Mouse (Mus musculus) urinary bladder, adult 2 months (tissue): ENCODE data around the gene Usp36. TPM values are rescaled to one million over a fixed set of nuclear protein-coding genes. Genes with fewer than 3 reads are reported as not detected.
A peak's percentile ranks its signal among the peaks of the same experiment; 100 is the strongest.

ENCODE experiments used
- DNase-seq: peaks from one replicate; pipeline ENCODE4 v3.0.0; 2022; ENCODE audit warnings: low spot score
- polyA plus RNA-seq: library from polyadenylated mRNA; depleted of rRNA; stranded (reverse); fragments of >200 nt; gene quantifications from 2 replicates; pipeline ENCODE4 v1.2.3, GENCODE M21; 2012

Gene Usp36
- polyA plus RNA-seq, 1 experiment: 17.7 TPM

DNA sequence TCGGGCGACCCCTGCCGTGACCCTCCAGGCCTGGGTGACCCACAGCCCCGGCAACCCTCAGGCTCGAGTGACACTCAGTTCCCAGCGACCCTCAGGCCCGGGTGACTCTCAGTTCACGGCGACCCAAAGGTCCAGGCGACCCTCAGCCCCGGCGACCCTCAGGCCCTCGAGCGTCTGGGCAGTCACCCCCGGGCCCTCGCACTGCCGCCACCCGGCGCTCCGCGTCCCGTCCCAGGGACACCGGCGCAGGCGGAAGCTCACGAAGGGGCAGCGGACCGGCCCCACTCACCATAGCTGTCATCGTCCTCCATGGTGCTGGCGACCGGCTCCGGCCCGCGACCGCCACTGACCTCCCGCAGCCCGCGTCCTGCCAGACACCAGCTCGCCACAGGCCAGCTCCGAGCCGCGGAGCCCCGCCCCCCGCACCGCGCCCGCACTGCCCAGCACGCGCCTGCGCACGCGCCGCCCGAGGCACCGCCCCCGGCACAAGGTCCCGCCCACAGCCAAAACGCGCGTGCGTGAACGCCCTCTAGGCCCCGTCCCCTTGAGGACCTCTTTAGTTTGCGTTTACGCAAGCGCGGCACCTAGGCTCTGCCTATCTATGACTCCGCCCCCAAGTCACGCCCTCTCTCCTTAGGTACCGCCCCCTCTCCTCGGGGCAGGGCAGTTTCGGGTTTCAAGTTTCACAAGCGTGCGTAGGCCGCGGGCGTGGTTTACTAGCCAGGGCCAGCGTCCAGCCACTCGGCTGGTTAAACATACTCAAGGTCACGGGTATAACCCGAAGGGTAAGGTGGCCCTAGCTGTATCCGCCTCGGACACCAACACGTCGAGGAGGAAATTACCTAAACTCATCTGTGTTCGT, 41.7 kb downstream of the Usp36 start, which contains the start of gene Cyth1:
TSS of gene Cyth1 (minus strand) at position 443 of the 862 bp plus-strand sequence.
- DNase-seq: peak; percentile 99

DNA sequence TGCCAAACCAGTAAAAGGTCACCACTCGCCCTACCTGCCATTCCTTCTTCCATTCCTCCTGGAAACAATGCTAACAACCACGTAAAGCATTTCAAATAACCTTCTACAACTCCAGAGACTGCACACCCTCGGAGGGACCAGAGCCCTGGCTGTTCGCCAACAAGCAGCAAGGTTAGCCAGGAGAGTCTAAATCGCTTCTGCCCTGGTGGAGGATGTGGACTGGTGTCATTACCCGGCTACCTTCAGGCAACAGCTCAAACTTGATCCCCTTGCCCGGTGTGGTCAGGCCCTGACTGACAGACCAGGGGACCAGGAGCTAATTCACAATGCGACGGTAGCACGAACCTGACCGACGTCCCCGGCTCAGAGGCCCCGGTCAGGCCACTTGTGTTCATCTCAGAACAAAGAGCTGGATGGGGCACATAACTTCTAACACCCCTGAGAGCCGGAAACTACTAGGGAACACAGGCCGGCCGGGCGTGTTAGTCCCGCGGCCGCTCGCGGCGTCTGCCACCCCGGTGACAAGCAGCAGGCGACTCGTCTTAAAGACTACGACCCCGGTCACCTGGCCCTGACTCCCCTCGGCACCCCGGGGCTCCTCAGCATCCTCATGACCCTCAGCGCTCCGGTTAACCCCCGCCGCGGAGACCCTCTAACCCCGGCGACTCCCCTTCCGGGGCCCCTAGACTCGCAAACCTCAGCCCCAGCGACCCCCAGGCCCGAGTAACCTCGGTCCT, 42.5 kb downstream of the Usp36 start:
- peak; percentile 61 for DNase-seq

DNA sequence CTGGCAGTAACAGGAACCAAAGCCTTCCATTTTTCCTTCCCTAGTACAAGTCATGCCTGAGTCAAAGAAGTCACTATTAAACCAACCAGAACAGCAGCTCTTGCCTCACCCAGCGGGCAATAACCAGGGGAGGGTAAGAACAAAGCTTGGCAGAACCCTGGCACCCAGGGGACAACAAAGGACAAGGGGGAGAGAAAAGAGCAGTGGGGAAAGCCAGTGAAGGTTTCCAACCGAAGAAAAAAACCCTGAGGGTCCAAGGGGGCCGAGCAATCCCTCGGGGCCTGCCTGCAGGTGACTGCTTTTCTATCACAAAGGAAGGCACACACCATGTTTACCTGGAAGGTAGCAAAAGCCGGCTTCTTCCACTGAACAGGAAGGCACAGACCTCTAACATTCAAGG, 43.3 kb downstream of the Usp36 start:
- DNase-seq: no peak

DNA sequence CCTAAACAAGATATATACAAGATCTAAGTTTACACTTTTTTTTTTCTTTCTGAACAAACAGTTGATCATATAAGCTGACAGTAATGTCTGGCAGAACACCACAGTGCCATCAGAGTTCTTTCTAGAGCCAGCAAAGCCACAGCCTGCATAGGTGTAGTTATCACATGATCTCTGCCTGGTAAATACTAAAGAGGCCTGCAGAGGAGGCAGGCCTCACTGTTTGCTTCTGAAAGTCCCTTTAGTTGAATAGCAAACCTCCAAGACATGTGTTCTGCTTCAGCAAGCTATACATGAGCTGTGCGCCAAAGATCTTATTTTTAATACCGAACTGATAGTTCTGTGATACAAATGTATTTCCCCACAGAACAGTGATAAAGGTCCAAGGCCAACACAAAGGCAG, 44.9 kb downstream of the Usp36 start:
- no peak for DNase-seq

DNA sequence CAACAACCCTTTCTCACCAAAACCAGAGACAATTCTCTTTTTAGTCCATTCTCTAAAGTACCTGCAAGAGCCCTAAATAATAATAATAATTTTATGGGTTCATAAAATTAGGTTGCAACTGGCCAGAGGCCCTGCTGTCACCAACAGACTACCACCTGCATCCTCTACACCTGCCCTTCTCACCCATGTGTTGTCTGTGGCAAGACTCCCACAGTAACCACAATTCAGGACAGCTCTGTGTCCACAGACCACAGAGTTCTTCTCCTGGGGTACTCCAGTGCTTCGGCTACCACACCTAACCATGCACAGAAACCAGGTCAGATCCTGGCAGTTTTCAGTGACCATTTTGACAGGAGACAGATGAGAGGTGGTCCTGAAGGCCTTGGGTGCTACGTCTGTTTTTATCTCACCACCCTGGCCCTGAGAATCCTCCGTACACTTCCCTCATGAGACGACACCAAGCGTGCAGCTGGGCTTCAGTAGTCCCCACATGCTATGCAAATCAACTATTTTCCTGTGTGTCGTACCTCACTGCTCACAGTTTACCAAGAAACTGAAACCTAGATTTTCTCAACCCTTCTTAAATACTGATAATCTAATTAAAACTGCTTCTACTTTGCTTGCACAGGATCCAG, 46.3 kb downstream of the Usp36 start:
- no peak for DNase-seq

DNA sequence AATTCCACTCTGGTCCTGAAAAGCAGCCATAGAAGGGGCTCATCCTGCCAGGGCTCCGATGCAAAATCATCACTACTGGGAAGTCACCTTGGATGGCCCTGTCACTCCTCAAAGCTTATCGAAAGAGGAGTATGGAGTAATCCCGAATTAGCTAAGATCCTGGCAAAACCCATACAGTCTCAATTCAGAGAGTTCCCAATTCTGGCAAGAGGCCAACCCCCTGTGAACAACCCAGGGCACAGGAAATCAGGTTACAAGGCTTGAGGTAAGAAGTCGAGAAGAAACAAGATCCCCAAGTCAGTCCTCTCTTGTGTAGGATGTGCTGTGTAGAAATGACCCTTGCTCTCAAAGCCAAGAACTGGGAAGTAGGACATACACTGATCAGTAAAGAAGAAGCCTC, 47.5 kb downstream of the Usp36 start:
- no peak for DNase-seq

DNA sequence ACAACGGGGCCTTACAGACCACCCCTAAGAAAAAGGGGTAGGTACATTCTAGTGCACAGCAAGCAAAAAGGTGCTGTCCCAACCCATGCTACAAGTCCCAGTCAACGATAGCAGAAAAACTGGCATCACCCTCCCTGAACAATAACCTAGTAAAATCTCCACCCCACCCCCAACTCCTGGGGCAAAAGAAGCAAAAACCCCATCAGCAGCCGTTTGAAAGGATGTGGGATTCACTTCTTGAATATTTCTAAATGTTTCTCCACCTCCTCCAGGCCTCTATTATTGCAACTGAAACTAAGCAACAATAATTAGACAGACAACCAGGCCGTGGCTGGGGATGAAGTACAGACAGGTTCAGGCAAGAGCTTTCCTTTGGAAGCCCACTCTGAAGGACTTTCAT, 49.7 kb downstream of the Usp36 start:
- DNase-seq: no peak

DNA sequence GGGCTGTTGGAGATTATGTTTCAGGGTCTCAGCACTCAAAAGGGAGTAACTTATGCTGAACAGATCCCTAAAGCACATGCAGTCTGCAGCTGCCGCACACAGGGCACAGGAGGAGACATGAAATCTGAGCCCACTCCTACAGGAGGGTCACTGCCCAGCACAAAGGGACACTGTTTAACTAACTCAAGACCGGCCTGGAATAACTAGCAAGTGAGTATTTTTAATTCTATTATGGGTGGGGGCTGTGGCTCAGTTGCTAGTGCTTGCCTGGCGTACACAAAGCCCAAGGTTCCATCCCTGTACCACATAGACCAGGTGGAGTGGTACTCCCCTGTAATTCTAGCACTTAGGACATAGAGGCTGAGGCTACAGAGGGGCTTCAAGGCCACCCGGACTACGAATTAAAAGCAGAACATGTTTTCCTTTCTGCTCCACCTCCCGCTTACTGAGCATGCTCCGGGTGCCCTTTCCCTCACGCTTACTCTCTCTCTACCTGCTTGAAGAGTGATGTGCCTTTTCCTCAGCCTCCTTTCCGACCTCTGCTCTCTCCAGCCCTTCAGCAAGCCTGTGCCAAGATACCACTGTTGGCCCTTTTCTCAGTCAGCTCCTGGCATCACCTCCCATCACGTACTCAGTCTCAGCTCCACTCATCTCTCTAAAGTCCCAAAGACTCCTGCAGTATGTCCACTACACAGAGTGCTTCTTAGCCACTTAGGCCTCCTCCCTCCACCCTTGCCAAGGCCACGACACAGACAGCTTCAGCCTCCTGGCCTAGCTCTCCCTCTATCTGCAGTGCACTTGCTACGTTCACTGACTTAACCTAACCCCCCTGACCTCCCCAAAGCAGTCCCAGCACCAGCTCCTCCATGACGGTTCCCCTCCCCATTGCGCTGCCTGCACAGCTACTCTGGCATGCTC, 50.5 kb downstream of the Usp36 start:
- no peak for DNase-seq

DNA sequence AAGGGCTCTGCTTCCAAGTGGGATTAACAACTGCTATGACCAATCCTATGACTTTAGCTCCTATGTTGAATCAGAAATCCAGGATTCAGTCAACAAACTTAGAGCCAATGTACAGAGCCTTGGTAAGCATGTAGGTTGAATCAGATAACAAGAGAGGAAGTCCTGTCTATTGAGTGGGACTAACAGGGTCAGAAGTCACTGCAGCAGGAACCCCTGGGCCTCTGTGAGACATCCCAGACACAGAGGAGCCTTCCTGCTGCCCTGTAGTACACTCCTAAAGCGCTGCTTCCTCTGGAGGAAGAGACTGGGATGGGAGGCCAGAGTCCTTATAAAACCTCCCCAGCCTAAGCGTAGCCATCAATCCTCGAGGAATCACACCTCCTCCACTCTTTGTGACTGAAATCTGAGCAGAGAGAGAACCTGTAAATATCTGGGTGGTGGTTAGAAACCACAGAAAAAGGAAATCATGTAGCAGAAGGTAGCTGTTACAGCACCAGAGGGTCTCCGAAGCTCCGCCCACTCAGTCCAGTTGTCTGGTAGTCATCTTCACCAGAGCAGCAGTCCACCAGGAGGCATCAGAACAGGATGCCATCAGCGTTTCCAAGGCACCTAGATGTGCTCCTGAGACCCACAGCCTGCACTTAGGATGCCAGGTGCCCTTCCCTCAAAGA, 53.4 kb downstream of the Usp36 start:
- DNase-seq: no peak

DNA sequence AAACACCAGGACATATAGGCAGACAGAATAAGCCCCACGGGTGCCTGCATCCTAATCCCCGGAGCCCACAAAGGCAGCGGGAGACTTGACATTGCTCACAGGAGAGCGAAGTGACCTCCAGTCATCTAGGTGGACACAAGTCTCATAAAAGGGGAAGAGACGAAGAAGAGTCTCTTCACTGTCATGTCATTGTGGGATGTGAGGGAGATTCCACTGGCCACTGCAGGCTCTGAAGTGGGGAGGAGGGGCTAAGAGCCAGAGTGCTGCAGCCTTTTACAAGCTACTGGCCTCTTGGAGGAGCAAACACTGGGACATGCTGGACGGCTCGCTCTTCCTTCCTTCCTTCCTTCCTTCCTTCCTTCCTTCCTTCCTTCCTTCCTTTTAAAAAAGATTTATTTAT, 55.1 kb downstream of the Usp36 start:
- no peak for DNase-seq

DNA sequence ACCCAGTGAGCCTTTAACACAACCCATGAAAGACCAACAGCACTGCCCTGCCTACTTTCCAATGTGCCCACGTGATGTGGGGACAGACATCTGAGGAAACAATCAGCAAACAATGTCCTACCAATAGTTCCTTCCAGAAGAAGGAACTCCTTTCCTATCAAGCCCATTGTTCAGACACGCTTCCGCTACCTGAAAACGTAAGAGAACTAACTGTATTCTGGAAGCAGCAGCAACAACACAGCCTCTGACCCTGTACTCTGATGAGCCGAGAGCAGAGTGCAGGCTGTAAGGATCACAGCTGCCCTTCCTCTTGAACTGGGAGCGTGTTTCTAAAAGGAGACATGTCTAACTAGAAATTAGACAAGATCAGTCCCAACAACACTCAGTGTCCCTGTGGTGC, 55.5 kb downstream of the Usp36 start:
- no peak for DNase-seq

DNA sequence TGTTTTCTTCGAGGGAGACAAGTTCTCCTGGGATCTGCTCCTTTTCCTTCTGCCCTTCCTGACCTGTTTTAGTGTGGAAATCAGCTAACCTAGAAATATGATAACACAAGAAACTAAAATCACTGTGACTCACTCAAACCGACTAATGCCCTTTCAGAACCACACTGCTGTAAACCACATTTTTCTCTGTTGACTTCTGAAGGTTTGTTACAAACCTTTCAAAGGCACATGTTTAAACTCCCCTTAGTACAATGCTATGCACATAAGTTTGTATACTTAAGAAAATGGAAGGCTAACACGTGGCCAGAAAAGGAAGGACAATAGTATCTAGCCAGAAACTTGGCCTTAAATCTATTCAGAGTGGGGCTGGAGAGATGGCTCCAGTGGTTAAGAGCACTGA, 56.1 kb downstream of the Usp36 start:
- no peak for DNase-seq

DNA sequence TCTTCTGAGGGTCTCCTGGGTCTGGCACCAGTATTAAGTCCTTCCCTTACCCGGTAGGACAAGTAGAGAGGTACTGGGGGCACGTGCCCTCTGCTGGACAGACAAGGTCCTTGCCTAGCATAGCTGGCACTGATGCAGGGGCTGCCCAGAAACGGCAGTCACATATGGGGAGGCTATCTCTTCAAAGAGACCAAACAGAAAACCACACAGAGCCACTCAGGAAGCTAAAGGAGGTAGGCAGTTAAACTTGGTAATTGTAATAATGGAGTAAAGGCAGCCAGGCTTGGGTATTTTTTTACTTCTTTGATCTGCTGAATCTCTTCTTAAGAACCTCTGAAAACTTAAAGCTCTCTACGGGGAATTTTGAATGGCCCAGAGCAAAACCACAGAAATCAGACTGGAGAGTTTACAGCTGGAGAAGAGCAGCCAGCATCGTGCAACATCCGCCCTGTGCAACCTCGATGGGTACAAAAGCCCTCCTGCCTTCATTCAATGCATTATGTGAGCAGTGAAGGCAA, 57.7 kb downstream of the Usp36 start:
- DNase-seq: no peak

DNA sequence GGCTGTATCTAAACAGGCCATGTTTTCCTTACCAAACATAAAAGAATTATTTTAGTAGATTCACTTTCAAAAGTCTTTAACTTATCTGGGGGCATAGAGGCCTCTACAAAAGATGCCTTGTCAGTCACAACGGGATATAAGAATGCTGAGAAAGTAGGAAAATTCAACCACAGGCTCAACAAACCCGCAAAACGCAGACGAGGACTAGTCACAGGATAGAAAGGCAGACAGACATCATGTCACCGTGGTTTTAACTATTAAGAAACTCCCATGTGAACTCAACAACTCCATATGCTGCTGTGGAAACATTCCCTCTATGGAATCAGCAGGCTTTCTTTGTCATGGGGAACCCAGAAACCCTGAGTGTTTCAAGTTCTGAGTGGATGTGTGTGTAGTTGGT, 60.1 kb downstream of the Usp36 start:
- DNase-seq: no peak

DNA sequence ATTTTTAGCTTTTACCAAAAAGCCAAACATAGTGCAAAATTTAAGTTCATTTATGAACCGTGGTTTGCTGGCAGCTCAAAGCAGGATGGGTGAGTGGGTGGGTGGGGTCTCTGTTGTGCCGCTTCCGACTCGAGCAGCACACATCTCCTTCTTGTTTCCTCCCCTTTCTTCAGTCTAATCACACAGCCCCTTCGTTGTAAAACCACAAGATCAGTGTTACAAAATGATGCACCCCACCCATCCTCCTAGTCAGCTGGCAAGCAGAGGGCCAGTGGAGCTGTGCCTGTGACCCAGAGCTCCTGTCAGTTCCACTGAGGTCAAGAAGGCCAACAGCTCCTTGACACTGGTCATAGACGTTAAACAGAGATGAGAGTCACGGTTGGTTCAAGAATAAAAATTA, 62.4 kb downstream of the Usp36 start:
- no peak for DNase-seq

DNA sequence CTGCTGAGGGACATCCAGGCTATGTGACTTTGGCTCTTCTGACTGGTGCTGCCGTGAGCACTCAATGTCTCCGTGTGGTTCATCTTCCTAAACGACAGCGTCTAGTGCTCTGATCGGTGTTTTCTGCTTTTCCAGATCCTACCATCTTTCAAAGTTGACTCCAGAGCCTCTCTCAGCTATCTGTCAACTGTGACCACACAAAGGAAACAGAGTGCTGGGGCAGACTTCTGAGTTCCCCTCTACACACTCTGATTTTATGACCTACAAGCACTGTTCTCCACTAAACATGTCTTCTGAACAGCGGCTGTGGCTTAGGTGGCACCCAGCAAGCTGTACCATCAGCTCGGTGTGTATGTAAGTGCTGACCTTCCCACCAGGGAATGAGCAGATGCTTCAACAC, 63.2 kb downstream of the Usp36 start:
- no peak for DNase-seq

DNA sequence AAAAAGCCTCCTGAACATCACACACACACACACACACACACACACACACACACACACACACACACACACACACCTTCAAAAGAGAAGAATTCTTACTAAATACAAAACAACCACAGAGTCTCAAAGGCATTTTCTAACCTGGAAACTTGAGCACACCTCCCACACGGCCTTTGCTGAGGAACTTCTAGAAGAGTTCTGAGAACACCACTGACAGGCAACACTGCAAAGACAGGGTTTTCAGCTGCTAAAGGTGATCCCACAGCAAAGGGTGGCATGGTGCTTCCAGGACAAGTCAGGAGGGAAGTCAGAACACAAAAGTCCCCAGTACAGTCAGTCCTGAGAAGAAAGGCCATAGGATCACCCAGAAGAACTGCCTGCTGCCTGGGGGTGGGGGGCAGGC, 64.2 kb downstream of the Usp36 start:
- no peak for DNase-seq

DNA sequence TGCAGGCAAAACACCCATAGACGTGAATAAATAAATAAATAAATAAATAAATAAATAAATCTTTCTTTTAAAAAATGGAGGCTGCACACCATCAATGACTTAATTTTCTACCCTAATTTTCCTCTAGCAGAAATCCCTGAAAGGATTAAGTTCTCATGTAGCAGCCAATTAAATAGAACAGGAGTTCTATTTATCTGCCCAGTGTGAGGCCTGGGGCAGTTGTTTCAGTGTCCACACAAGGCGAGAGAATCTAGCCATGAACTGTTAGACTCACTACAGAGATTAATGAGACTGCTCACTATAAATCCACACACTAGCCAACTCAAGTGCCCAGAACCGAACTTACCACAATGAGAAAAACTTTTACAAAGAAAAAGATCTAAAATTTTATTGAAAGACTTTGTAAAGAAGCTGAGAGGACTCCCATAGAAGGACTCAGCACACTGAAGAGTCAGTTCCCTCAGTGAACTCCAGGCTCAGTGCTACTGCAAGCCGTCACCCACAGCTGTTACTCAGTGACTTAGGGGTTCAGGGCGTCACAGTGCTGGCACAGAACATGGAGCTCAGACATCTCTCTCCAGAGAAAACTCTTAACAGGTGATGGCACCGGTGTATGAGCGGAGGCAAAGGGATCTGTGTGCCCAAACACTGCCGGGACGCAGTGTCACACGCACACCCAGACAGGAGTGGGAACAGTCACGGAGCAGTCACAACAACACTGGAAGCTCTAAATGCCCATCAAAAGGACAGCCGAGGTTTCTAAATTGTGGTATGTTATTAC, 64.8 kb downstream of the Usp36 start:
- no peak for DNase-seq

DNA sequence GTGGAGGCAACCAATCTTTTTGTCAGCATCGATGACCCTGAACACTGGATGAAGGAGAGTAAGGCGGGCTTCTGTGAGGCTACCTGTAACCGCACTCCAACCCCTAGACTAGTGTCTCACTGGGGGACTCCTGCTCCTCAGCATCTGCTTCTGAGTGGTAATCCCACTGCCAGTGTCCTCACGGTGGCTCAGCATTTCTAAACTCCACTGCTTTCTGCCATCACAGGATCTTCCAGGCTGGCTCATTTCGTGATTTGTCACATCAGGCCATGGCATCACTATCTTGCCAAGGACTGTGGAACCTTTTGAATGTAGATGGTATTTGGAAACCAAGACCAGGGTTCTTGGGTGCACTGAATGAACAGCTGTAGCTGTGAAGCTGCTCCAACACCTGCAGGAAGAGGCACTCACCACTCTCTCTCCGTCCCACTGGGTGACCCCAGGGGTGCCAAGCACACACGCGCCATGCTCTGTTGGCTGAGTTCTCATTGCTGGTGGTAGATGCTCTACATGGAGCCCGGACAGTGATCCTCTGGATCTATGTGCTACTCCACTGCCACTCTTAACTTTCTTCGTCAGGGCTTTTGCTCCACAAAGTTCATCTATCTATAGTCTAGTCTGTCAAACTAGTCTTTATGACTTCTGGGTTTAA, 66.5 kb downstream of the Usp36 start:
- DNase-seq: no peak

DNA sequence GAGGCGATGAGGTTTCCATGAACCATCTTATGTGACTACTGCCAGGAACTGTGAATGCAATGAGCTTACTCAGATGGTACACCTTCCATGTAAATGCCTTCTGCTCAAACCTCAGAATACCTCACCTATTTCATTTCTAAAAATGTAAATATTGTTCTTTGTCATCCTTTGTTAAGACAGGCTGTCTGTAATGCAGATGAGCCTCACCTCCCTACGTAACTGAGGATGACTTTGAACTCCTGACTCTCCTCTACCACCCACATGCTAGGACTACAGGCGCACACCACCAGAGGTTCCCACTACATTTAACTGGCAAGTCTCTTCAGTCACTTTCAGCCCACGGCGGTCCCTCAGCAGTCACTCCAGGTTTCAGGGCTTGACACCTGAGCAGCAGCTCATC, 67.1 kb downstream of the Usp36 start:
- no peak for DNase-seq
